ENCODE assay signal across 18 mouse cellular contexts in genomic region chr19:15611137-15611758, GRCm38 (mm10).
A peak's percentile ranks its signal among the peaks of the same experiment; 100 is the strongest.
DNase-seq lines count a peak whose midpoint lies in the region; ATAC-seq lines count a peak whose summit lies in the region.
"Had no signal": no experiment of that assay in that cellular context is flagged by ENCODE, and none has a peak within 500 bp of the region (broad histone marks: within the 10 kb centered on the region; RNA-seq: fewer than 3 reads in every experiment).

No protein-coding gene starts in this region.

- ATAC-seq in frontal cortex, adult (ENCODE audit: low TSS enrichment) = peak; percentile 73
- peak; percentile 57 for ATAC-seq in hindbrain, embryonic 15.5 days (ENCODE audit: low FRiP score, low read depth)
- ATAC-seq: lung, postnatal 0 days had no signal

- H3K9me3 ChIP-seq in hindbrain, embryonic 15.5 days = no peaks in the 10 kb centered on the region
- H3K9me3 ChIP-seq: embryonic facial prominence, embryonic 12.5 days; G1E had no signal

- 21% methylated on average over 13 of the region's 13 CpGs for WGBS in hindbrain, embryonic 15.5 days

- no peak overlapping the region for H3K9ac ChIP-seq in hindbrain, embryonic 15.5 days
- H3K9ac ChIP-seq: embryonic facial prominence, embryonic 12.5 days; liver, embryonic 14.5 days had no signal

- 0 out of 2 replicates have a peak, but pooled peaks cover 4% of the 10 kb centered on the region for H3K27me3 ChIP-seq in hindbrain, embryonic 15.5 days
- H3K27me3 ChIP-seq: embryonic facial prominence, embryonic 12.5 days had no signal

- no peak overlapping the region for H3K4me3 ChIP-seq in hindbrain, embryonic 15.5 days
- H3K4me3 ChIP-seq: embryonic facial prominence, embryonic 12.5 days; heart, adult 2 months had no signal

- no peaks in the 10 kb centered on the region for H3K36me3 ChIP-seq in hindbrain, embryonic 15.5 days
- H3K36me3 ChIP-seq: embryonic facial prominence, embryonic 12.5 days; G1E had no signal

- H3K4me1 ChIP-seq in hindbrain, embryonic 15.5 days (replicated peaks) = peaks cover 26% of the 10 kb centered on the region

- intact Hi-C loops in heart, postnatal 10 days (cut with DNase I) = no loop called here

- no peak for DNase-seq in frontal cortex, postnatal 25 days (ENCODE audit: low spot score in 2 of 2)
- DNase-seq in right cerebral cortex, postnatal 10 days (ENCODE audit: low spot score in 2 of 2) = peak; percentile 24 to 27
- no peak for DNase-seq in right cerebral cortex, postnatal 4 days
- peak; percentile 48 for DNase-seq in retina, embryonic 14.5 days (ENCODE audit: low spot score)
- no peak for DNase-seq in urinary bladder, postnatal 10 days (ENCODE audit: low spot score)
- DNase-seq in heart, postnatal 10 days = no peak
- DNase-seq: adrenal gland, adult 2 months; cerebellum, adult 2 months; gastrocnemius, postnatal 10 days; heart, adult 2 months; right cerebral cortex, postnatal 25 days; thymus, postnatal 36 days had no signal

- H3K4me2 ChIP-seq in hindbrain, embryonic 15.5 days = peak overlapping the region; percentile 36
- H3K4me2 ChIP-seq: embryonic facial prominence, embryonic 12.5 days had no signal

- 0 out of 2 replicates have a peak overlapping the region, but pooled peaks have one; percentile 4 for H3K27ac ChIP-seq in hindbrain, embryonic 15.5 days (replicated peaks)
- H3K27ac ChIP-seq: embryonic facial prominence, embryonic 12.5 days; heart, adult 2 months; liver, embryonic 14.5 days had no signal

Comparison
In these comparisons a context has a peak if more than half of its experiments do, and no peak if none do; other contexts are left out.
1. DNase-seq: peak in right cerebral cortex, postnatal 10 days (2 of 2) and retina, embryonic 14.5 days (single experiment); none in frontal cortex, postnatal 25 days (0 of 2), right cerebral cortex, postnatal 4 days (single experiment), urinary bladder, postnatal 10 days (single experiment) and heart, postnatal 10 days (0 of 2).